Mouse (Mus musculus) stomach, postnatal 0 days (tissue): Measurements from ENCODE around the gene Casq1. TPM values are rescaled to one million over a fixed set of nuclear protein-coding genes. Genes with fewer than 3 reads are reported as not detected.
A peak's percentile ranks its signal among the peaks of the same experiment; 100 is the strongest.

Experiments
- ATAC-seq: fragments of 200-750 bp; cut with Nextera tagmentation; 2 replicates; pipeline ENCODE4 v1.8.0; 2017; ENCODE audit not compliant: low FRiP score, low TSS enrichment
- DNase-seq: peaks from one replicate; pipeline ENCODE4 v3.0.0-alpha.2; 2016; ENCODE audit warnings: low spot score
- H3K27ac ChIP-seq: fragments of 300-500 bp; sonication (generic); replicated peaks from 2 replicates; pipeline ENCODE4 v1.5.1; 2014; ENCODE audit warnings: mild to moderate bottlenecking, control low read depth
- H3K27me3 ChIP-seq: fragments of 300-500 bp; sonication (generic); 2 replicates; pipeline ENCODE4 v1.6.1; 2014; ENCODE audit warnings: low read length; ENCODE audit not compliant: control insufficient read depth, insufficient read depth
- H3K36me3 ChIP-seq: fragments of 300-500 bp; sonication (generic); 2 replicates; pipeline ENCODE4 v1.6.1; 2014; ENCODE audit warnings: low read length, mixed read lengths; ENCODE audit not compliant: control insufficient read depth, insufficient read depth
- H3K4me1 ChIP-seq: fragments of 300-500 bp; sonication (generic); replicated peaks from 2 replicates; pipeline ENCODE4 v1.6.1; 2014; ENCODE audit warnings: antibody characterized with exemption; ENCODE audit not compliant: control insufficient read depth, insufficient read depth
- H3K4me2 ChIP-seq: fragments of 300-500 bp; sonication (generic); replicated peaks from 2 replicates; pipeline ENCODE4 v1.6.1; 2014; ENCODE audit warnings: low read depth, mild to moderate bottlenecking, control low read depth, moderate library complexity
- H3K4me3 ChIP-seq: fragments of 300-500 bp; sonication (generic); 2 replicates; pipeline ENCODE4 v1.5.1; 2014; ENCODE audit warnings: low read depth, low read length, control low read depth
- H3K9ac ChIP-seq: fragments of 300-500 bp; sonication (generic); 2 replicates; pipeline ENCODE4 v1.6.1; 2014; ENCODE audit warnings: mild to moderate bottlenecking, low read length, control low read depth, mixed read lengths
- H3K9me3 ChIP-seq: fragments of 300-500 bp; sonication (generic); 2 replicates; pipeline ENCODE4 v1.6.1; 2016; ENCODE audit warnings: low read length; ENCODE audit not compliant: control insufficient read depth
- CTCF ChIP-seq: IDR thresholded peaks from 2 replicates; pipeline ENCODE4 v1.5.1; 2016; ENCODE audit warnings: antibody characterized with exemption, low read depth, mild to moderate bottlenecking, moderate library complexity
- EP300 ChIP-seq: optimal IDR thresholded peaks from 2 replicates; pipeline ENCODE3; 2016; ENCODE audit warnings: antibody characterized with exemption
- WGBS: fragments of 180-500 bp; shearing (Covaris S2); extraction: QIAGEN DNeasy Blood & Tissue Kit; methylation state at CpG from one replicate; pipeline ENCODE4 v1.1.7; 2014; 5-methylcytosine and 5-hydroxymethylcytosine counted together
- polyA plus RNA-seq: library from polyadenylated mRNA; unstranded; fragments of >200 nt; fragmentation: Nextera tagmentation; extraction: Ambion mirVana; gene quantifications from 2 replicates; pipeline ENCODE4 v1.2.1, GENCODE M21; 2015

The Casq1 gene
- polyA plus RNA-seq, 1 experiment from 2014 or later: 9.8 TPM

GRCm38 (mm10) chr1:172204814-172205740 lies 14.6 kb downstream of the Casq1 start:
- no peak for TF ChIP-seq CTCF
- TF ChIP-seq EP300: no peak
- peaks cover 24% of the 10 kb centered on the region for H3K4me1 ChIP-seq
- 54% methylated on average over 15 of the region's 15 CpGs for WGBS
- no peaks in the 10 kb centered on the region for H3K36me3 ChIP-seq
- H3K4me2 ChIP-seq: peak overlapping the region; percentile 69
- no peaks in the 10 kb centered on the region for H3K9me3 ChIP-seq
- DNase-seq (no peak), ATAC-seq (no peak)
- H3K27ac ChIP-seq: peak overlapping the region; percentile 61
- peak overlapping the region; percentile 61 for H3K4me3 ChIP-seq
- H3K27me3 ChIP-seq: no peaks in the 10 kb centered on the region
- peak overlapping the region; percentile 83; the same call in 1 of the 2 replicates for H3K9ac ChIP-seq

- TF ChIP-seq CTCF: no peak
- no peak for TF ChIP-seq EP300
- peaks cover 6% of the 10 kb centered on the region; the same call in 1 of the 2 replicates for H3K36me3 ChIP-seq
- no peak overlapping the region for H3K4me2 ChIP-seq
- ATAC-seq: no peak
- no peak for DNase-seq
- no peaks in the 10 kb centered on the region for H3K9me3 ChIP-seq
- H3K4me3 ChIP-seq: no peak overlapping the region
- H3K27me3 ChIP-seq: no peaks in the 10 kb centered on the region
- WGBS: 29% methylated on average over 9 of the region's 9 CpGs
- peak overlapping the region; percentile 76 for H3K27ac ChIP-seq
- H3K9ac ChIP-seq: no peak overlapping the region
- peaks cover 24% of the 10 kb centered on the region for H3K4me1 ChIP-seq
Measured at GRCm38 (mm10) chr1:172204033-172204813, 15.4 kb downstream of the Casq1 start.

- peaks cover 7% of the 10 kb centered on the region; the same call in 1 of the 2 replicates for H3K36me3 ChIP-seq
- no peaks in the 10 kb centered on the region for H3K9me3 ChIP-seq
- H3K27ac ChIP-seq: peak overlapping the region; percentile 76
- ATAC-seq: no peak
- no peak for TF ChIP-seq EP300
- TF ChIP-seq CTCF: no peak
- 20% methylated on average over 4 of the region's 4 CpGs for WGBS
- no peak overlapping the region for H3K9ac ChIP-seq
- H3K4me1 ChIP-seq: peaks cover 24% of the 10 kb centered on the region
- peak overlapping the region; percentile 6; the same call in 1 of the 2 replicates for H3K4me2 ChIP-seq
- H3K27me3 ChIP-seq: no peaks in the 10 kb centered on the region
- DNase-seq: no peak
- H3K4me3 ChIP-seq: no peak overlapping the region
Measured at GRCm38 (mm10) chr1:172203566-172203965, 16.1 kb downstream of the Casq1 start.

GRCm38 (mm10) chr1:172202894-172203522 lies 16.7 kb downstream of the Casq1 start:
- Histone ChIP-seq H3K4me3 (no peak overlapping the region), H3K4me2 (peak overlapping the region; percentile 6; the same call in 1 of the 2 replicates), H3K9ac (0 out of 2 replicates have a peak overlapping the region, but pooled peaks have one; percentile 23), H3K27ac (peak overlapping the region; percentile 76), H3K9me3 (no peaks in the 10 kb centered on the region), H3K4me1 (peaks cover 24% of the 10 kb centered on the region), H3K36me3 (peaks cover 9% of the 10 kb centered on the region; the same call in 1 of the 2 replicates), H3K27me3 (no peaks in the 10 kb centered on the region)
- 28% methylated on average over 2 of the region's 2 CpGs for WGBS
- TF ChIP-seq CTCF: no peak
- TF ChIP-seq EP300: no peak
- no peak for ATAC-seq
- DNase-seq: no peak

GRCm38 (mm10) chr1:172201967-172202880 lies 17.4 kb downstream of the Casq1 start:
- ATAC-seq (no peak), DNase-seq (no peak)
- peaks cover 24% of the 10 kb centered on the region for H3K4me1 ChIP-seq
- H3K4me2 ChIP-seq: peak overlapping the region; percentile 31; the same call in 1 of the 2 replicates
- H3K9me3 ChIP-seq: no peaks in the 10 kb centered on the region
- TF ChIP-seq CTCF: no peak
- no peak for TF ChIP-seq EP300
- 18% methylated on average over 14 of the region's 14 CpGs for WGBS
- H3K27me3 ChIP-seq: no peaks in the 10 kb centered on the region
- H3K27ac ChIP-seq: peak overlapping the region; percentile 76
- H3K36me3 ChIP-seq: peaks cover 9% of the 10 kb centered on the region; the same call in 1 of the 2 replicates
- H3K4me3 ChIP-seq: no peak overlapping the region
- H3K9ac ChIP-seq: peak overlapping the region; percentile 23; the same call in 1 of the 2 replicates
